In genomic region chr12:110244581-110244980, GRCm38 (mm10) we compare ENCODE assay signal across 15 mouse cellular contexts. TPM values are rescaled to one million over a fixed set of nuclear protein-coding genes. Genes with fewer than 3 reads are reported as not detected.
DNase-seq lines count a peak whose midpoint lies in the region; ATAC-seq lines count a peak whose summit lies in the region.
"Had no signal": no experiment of that assay in that cellular context is flagged by ENCODE, and none has a peak within 500 bp of the region (broad histone marks: within the 10 kb centered on the region; RNA-seq: fewer than 3 reads in every experiment).

No protein-coding gene starts in this region.

- peak; percentile 32 for DNase-seq in heart, postnatal 25 days (ENCODE audit: low spot score)
- no peak for DNase-seq in heart, embryonic 10.5 days (ENCODE audit: low spot score)
- peak; percentile 62 for DNase-seq in midbrain, embryonic 11.5 days (ENCODE audit: low spot score, missing footprints)
- DNase-seq in midbrain, embryonic 10.5 days (ENCODE audit: low spot score) = no peak
- peak; percentile 76 for DNase-seq in adrenal gland, postnatal 14 days
- DNase-seq: cerebellum, adult 9-10 months; layer of hippocampus, postnatal 36 days; thymus, postnatal 4 days had no signal

- H3K4me2 ChIP-seq in midbrain, embryonic 11.5 days = no peak overlapping the region
- H3K4me2 ChIP-seq in intestine, embryonic 15.5 days (replicated peaks) = no peak overlapping the region
- H3K4me2 ChIP-seq: lung, embryonic 15.5 days; midbrain, embryonic 12.5 days had no signal

- H3K27me3 ChIP-seq in heart, embryonic 10.5 days (ENCODE audit: insufficient read depth, poor library complexity, severe bottlenecking) = peaks cover 18% of the 10 kb centered on the region
- no peaks in the 10 kb centered on the region for H3K27me3 ChIP-seq in midbrain, embryonic 11.5 days (ENCODE audit: control insufficient read depth, insufficient read depth, low read length)
- 0 out of 2 replicates have a peak, but pooled peaks cover 5% of the 10 kb centered on the region for H3K27me3 ChIP-seq in midbrain, embryonic 10.5 days (ENCODE audit: low read depth, poor library complexity, severe bottlenecking)
- no peaks in the 10 kb centered on the region for H3K27me3 ChIP-seq in intestine, embryonic 15.5 days (replicated peaks)
- H3K27me3 ChIP-seq: lung, embryonic 15.5 days; midbrain, embryonic 12.5 days had no signal

- H3K4me1 ChIP-seq in heart, embryonic 10.5 days = no peaks in the 10 kb centered on the region
- no peaks in the 10 kb centered on the region for H3K4me1 ChIP-seq in midbrain, embryonic 11.5 days (ENCODE audit: control insufficient read depth, insufficient read depth, low read length)
- H3K4me1 ChIP-seq in midbrain, embryonic 10.5 days = no peaks in the 10 kb centered on the region
- no peaks in the 10 kb centered on the region for H3K4me1 ChIP-seq in intestine, embryonic 15.5 days (replicated peaks)
- H3K4me1 ChIP-seq: forebrain, embryonic 10.5 days; hindbrain, embryonic 10.5 days; lung, embryonic 15.5 days; midbrain, embryonic 12.5 days had no signal

- H3K27ac ChIP-seq in heart, embryonic 10.5 days = no peak overlapping the region
- H3K27ac ChIP-seq in midbrain, embryonic 11.5 days (ENCODE audit: low read depth, low read length) = no peak overlapping the region
- H3K27ac ChIP-seq in midbrain, embryonic 10.5 days (replicated peaks) = no peak overlapping the region
- no peak overlapping the region for H3K27ac ChIP-seq in intestine, embryonic 15.5 days
- H3K27ac ChIP-seq: embryonic facial prominence, embryonic 10.5 days; forebrain, embryonic 10.5 days; hindbrain, embryonic 10.5 days; lung, embryonic 15.5 days; midbrain, embryonic 12.5 days had no signal

- intact Hi-C loops in heart, postnatal 25 days (cut with DNase I) = no loop called here

- no peaks in the 10 kb centered on the region for H3K9me3 ChIP-seq in heart, embryonic 10.5 days
- H3K9me3 ChIP-seq in midbrain, embryonic 11.5 days (ENCODE audit: control insufficient read depth, low read length) = no peaks in the 10 kb centered on the region
- no peaks in the 10 kb centered on the region for H3K9me3 ChIP-seq in midbrain, embryonic 10.5 days (replicated peaks)
- no peaks in the 10 kb centered on the region for H3K9me3 ChIP-seq in intestine, embryonic 15.5 days
- H3K9me3 ChIP-seq: embryonic facial prominence, embryonic 10.5 days; forebrain, embryonic 10.5 days; hindbrain, embryonic 10.5 days; lung, embryonic 15.5 days; midbrain, embryonic 12.5 days had no signal

- no peak overlapping the region for H3K4me3 ChIP-seq in heart, embryonic 10.5 days
- H3K4me3 ChIP-seq in midbrain, embryonic 11.5 days (ENCODE audit: low read depth, low read length) = no peak overlapping the region
- H3K4me3 ChIP-seq in midbrain, embryonic 10.5 days = no peak overlapping the region
- H3K4me3 ChIP-seq in intestine, embryonic 15.5 days (replicated peaks) = no peak overlapping the region
- H3K4me3 ChIP-seq: embryonic facial prominence, embryonic 10.5 days; forebrain, embryonic 10.5 days; hindbrain, embryonic 10.5 days; lung, embryonic 15.5 days; midbrain, embryonic 12.5 days had no signal

- no peak for ATAC-seq in midbrain, embryonic 11.5 days (ENCODE audit: low FRiP score)
- no peak for ATAC-seq in intestine, embryonic 15.5 days
- ATAC-seq in frontal cortex, adult (ENCODE audit: low TSS enrichment) = no peak

- H3K9ac ChIP-seq in midbrain, embryonic 11.5 days (ENCODE audit: low read length) = no peak overlapping the region
- no peak overlapping the region for H3K9ac ChIP-seq in intestine, embryonic 15.5 days
- H3K9ac ChIP-seq: lung, embryonic 15.5 days; midbrain, embryonic 12.5 days had no signal

- H3K36me3 ChIP-seq in heart, embryonic 10.5 days = no peaks in the 10 kb centered on the region
- no peaks in the 10 kb centered on the region for H3K36me3 ChIP-seq in midbrain, embryonic 11.5 days (ENCODE audit: control insufficient read depth, insufficient read depth, low read length)
- no peaks in the 10 kb centered on the region for H3K36me3 ChIP-seq in midbrain, embryonic 10.5 days
- no peaks in the 10 kb centered on the region for H3K36me3 ChIP-seq in intestine, embryonic 15.5 days
- H3K36me3 ChIP-seq: embryonic facial prominence, embryonic 10.5 days; forebrain, embryonic 10.5 days; hindbrain, embryonic 10.5 days; lung, embryonic 15.5 days; midbrain, embryonic 12.5 days had no signal

- 83% methylated on average over 6 of the region's 6 CpGs for WGBS in heart, embryonic 10.5 days
- 96% methylated on average over 6 of the region's 6 CpGs for WGBS in midbrain, embryonic 11.5 days
- WGBS in midbrain, embryonic 10.5 days = 87% methylated on average over 6 of the region's 6 CpGs
- 90% methylated on average over 6 of the region's 6 CpGs for WGBS in intestine, embryonic 15.5 days

RNA-seq across cellular contexts. Expression of gene Dio3, which starts 34.3 kb away (rescaled TPM):
- total RNA-seq in heart, postnatal 25 days (2021) = not detected
- polyA plus RNA-seq in heart, embryonic 10.5 days (2016; fragmentation: Nextera tagmentation; extraction: Ambion mirVana) = 0.25 and 0.47 TPM in 2 replicates
- polyA plus RNA-seq in midbrain, embryonic 11.5 days (2014; fragmentation: Nextera tagmentation; extraction: Ambion mirVana) = not detected in 2 replicates
- 0.78 and 0.85 TPM in 2 replicates for polyA plus RNA-seq in midbrain, embryonic 10.5 days (2016; fragmentation: Nextera tagmentation; extraction: Ambion mirVana)
- total RNA-seq in adrenal gland, postnatal 14 days (2021) = 1.1 TPM in 2 replicates
- 1.7 and 2.2 TPM in 2 replicates for polyA plus RNA-seq in intestine, embryonic 15.5 days (2015; fragmentation: Nextera tagmentation; extraction: Ambion mirVana)

Comparison
In these comparisons a context has a peak if more than half of its experiments do, and no peak if none do; other contexts are left out.
1. DNase-seq: peak in heart, postnatal 25 days (single experiment), midbrain, embryonic 11.5 days (single experiment) and adrenal gland, postnatal 14 days (single experiment); none in heart, embryonic 10.5 days (single experiment) and midbrain, embryonic 10.5 days (single experiment).